Mouse (Mus musculus) hindbrain, embryonic 11.5 days (tissue): Measurements from ENCODE around the gene Fcho2. TPM values are rescaled to one million over a fixed set of nuclear protein-coding genes. Genes with fewer than 3 reads are reported as not detected.

Source experiments
- ATAC-seq: fragments of 200-750 bp; cut with Nextera tagmentation; 2 replicates; pipeline ENCODE4 v1.8.0; 2017; ENCODE audit warnings: mild to moderate bottlenecking, moderate TSS enrichment, moderate library complexity; ENCODE audit not compliant: low FRiP score
- DNase-seq: peaks from one replicate; pipeline ENCODE4 v3.0.0-alpha.2; 2015; ENCODE audit warnings: low spot score
- H3K27ac ChIP-seq: fragments of 300-500 bp; sonication (generic); 2 replicates; pipeline ENCODE4 v1.5.1; 2014; ENCODE audit warnings: mild to moderate bottlenecking, low read depth, low read length
- H3K27me3 ChIP-seq: fragments of 300-500 bp; sonication (generic); 2 replicates; pipeline ENCODE4 v1.6.1; 2014; ENCODE audit warnings: mild to moderate bottlenecking, low read length, moderate library complexity, mixed read lengths; ENCODE audit not compliant: control insufficient read depth, insufficient read depth
- H3K36me3 ChIP-seq: fragments of 300-500 bp; sonication (generic); 2 replicates; pipeline ENCODE4 v1.6.1; 2014; ENCODE audit warnings: mild to moderate bottlenecking, low read length, moderate library complexity, mixed read lengths; ENCODE audit not compliant: control insufficient read depth, insufficient read depth
- H3K4me1 ChIP-seq: fragments of 300-500 bp; sonication (generic); replicated peaks from 2 replicates; pipeline ENCODE4 v1.6.1; 2014; ENCODE audit warnings: low read length, mixed read lengths; ENCODE audit not compliant: control insufficient read depth, insufficient read depth
- H3K4me2 ChIP-seq: fragments of 300-500 bp; sonication (generic); replicated peaks from 2 replicates; pipeline ENCODE4 v1.6.1; 2014; ENCODE audit warnings: mild to moderate bottlenecking, low read depth, low read length
- H3K4me3 ChIP-seq: fragments of 300-500 bp; sonication (generic); 2 replicates; pipeline ENCODE4 v1.5.1; 2014; ENCODE audit warnings: low read depth, low read length
- H3K9ac ChIP-seq: fragments of 300-500 bp; sonication (generic); 2 replicates; pipeline ENCODE4 v1.6.1; 2014; ENCODE audit warnings: low read depth, low read length
- H3K9me3 ChIP-seq: fragments of 300-500 bp; sonication (generic); 2 replicates; pipeline ENCODE4 v1.6.1; 2016; ENCODE audit warnings: low read length; ENCODE audit not compliant: control insufficient read depth
- WGBS: fragments of 180-500 bp; shearing (Covaris S2); extraction: QIAGEN DNeasy Blood & Tissue Kit; methylation state at CpG from one replicate; pipeline ENCODE4 v1.1.7; 2014; 5-methylcytosine and 5-hydroxymethylcytosine counted together
- polyA plus RNA-seq: library from polyadenylated mRNA; unstranded; fragments of >200 nt; fragmentation: Nextera tagmentation; extraction: Ambion mirVana; gene quantifications from 2 replicates; pipeline ENCODE4 v1.2.1, GENCODE M21; 2014

Gene Fcho2
- polyA plus RNA-seq, 1 experiment from 2014 or later: 35.5 TPM

- H3K4me2 ChIP-seq: peak overlapping the region; percentile 54
- H3K4me1 ChIP-seq: no peaks in the 10 kb centered on the region
- H3K27me3 ChIP-seq: no peaks in the 10 kb centered on the region
- no peaks in the 10 kb centered on the region for H3K9me3 ChIP-seq
- 34% methylated on average over 12 of the region's 12 CpGs for WGBS
- H3K4me3 ChIP-seq: peak overlapping the region; percentile 89
- DNase-seq (peak; percentile 34), ATAC-seq (no peak)
- H3K9ac ChIP-seq: peak overlapping the region; percentile 93; the same call in 1 of the 2 replicates
- H3K27ac ChIP-seq: no peak overlapping the region
- H3K36me3 ChIP-seq: no peaks in the 10 kb centered on the region
Observed at GRCm38 (mm10) chr13:98813596-98814274, 1.5 kb downstream of the Fcho2 start.

GRCm38 (mm10) chr13:98813167-98813566, 2.1 kb downstream of the Fcho2 start:
- no peak overlapping the region for H3K4me3 ChIP-seq
- no peak overlapping the region for H3K27ac ChIP-seq
- H3K9me3 ChIP-seq: no peaks in the 10 kb centered on the region
- no peak for DNase-seq
- no peaks in the 10 kb centered on the region for H3K4me1 ChIP-seq
- no peaks in the 10 kb centered on the region for H3K36me3 ChIP-seq
- H3K4me2 ChIP-seq: no peak overlapping the region
- ATAC-seq: no peak
- WGBS: 73% methylated on average over 2 of the region's 2 CpGs
- no peak overlapping the region for H3K9ac ChIP-seq
- no peaks in the 10 kb centered on the region for H3K27me3 ChIP-seq

GRCm38 (mm10) chr13:98812285-98812684, 3.0 kb downstream of the Fcho2 start:
- DNase-seq: no peak
- Histone ChIP-seq H3K4me2 (no peak overlapping the region), H3K9me3 (no peaks in the 10 kb centered on the region), H3K9ac (no peak overlapping the region), H3K27ac (no peak overlapping the region), H3K4me3 (no peak overlapping the region), H3K27me3 (no peaks in the 10 kb centered on the region), H3K36me3 (no peaks in the 10 kb centered on the region), H3K4me1 (no peaks in the 10 kb centered on the region)
- 70% methylated on average over 4 of the region's 4 CpGs for WGBS
- no peak for ATAC-seq

DNA sequence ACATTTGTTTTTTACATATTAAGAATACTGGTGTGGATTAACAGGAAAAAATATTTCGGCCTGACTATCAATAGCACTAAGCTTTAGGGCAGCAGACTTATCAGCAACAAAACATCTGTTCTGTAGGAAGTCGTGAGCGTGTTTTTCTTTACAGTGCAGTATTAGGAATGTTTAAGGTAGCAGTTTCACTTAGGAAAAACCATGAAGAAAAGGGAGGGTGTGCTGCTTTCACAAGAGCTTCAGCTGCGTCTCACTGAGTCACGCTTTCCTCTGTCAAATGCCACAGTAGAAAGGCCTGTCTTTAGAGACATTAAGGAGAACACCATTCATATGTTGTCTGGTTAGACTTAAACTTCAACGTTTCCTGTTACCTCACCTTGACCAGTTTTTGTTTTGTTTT, 5.1 kb downstream of the Fcho2 start:
- Histone ChIP-seq H3K27ac (no peak overlapping the region), H3K9me3 (no peaks in the 10 kb centered on the region), H3K36me3 (no peaks in the 10 kb centered on the region), H3K4me1 (no peaks in the 10 kb centered on the region), H3K4me3 (no peak overlapping the region), H3K9ac (no peak overlapping the region), H3K27me3 (no peaks in the 10 kb centered on the region), H3K4me2 (no peak overlapping the region)
- no peak for DNase-seq
- 77% methylated on average over 6 of the region's 6 CpGs for WGBS
- ATAC-seq: no peak

- ATAC-seq: no peak
- Histone ChIP-seq H3K36me3 (no peaks in the 10 kb centered on the region), H3K4me3 (no peak overlapping the region), H3K4me2 (no peak overlapping the region), H3K27ac (no peak overlapping the region), H3K4me1 (no peaks in the 10 kb centered on the region), H3K9ac (no peak overlapping the region), H3K9me3 (no peaks in the 10 kb centered on the region), H3K27me3 (no peaks in the 10 kb centered on the region)
- 97% methylated on average over 1 of the region's 1 CpGs for whole genome bisulfite sequencing
- no peak for DNase-seq
Observed at GRCm38 (mm10) chr13:98809087-98809486, 6.2 kb downstream of the Fcho2 start.

- Histone ChIP-seq H3K4me2 (no peak overlapping the region), H3K9me3 (no peaks in the 10 kb centered on the region), H3K27me3 (no peaks in the 10 kb centered on the region), H3K36me3 (no peaks in the 10 kb centered on the region), H3K4me3 (no peak overlapping the region), H3K4me1 (no peaks in the 10 kb centered on the region), H3K9ac (no peak overlapping the region), H3K27ac (no peak overlapping the region)
- no peak for DNase-seq
- no peak for ATAC-seq
- 94% methylated on average over 1 of the region's 1 CpGs for WGBS
Observed at GRCm38 (mm10) chr13:98804480-98804879, 10.8 kb downstream of the Fcho2 start.

- WGBS: 85% methylated on average over 4 of the region's 4 CpGs
- no peaks in the 10 kb centered on the region for H3K4me1 ChIP-seq
- H3K4me2 ChIP-seq: no peak overlapping the region
- no peaks in the 10 kb centered on the region for H3K27me3 ChIP-seq
- no peak overlapping the region for H3K4me3 ChIP-seq
- ATAC-seq (no peak), DNase-seq (no peak)
- H3K27ac ChIP-seq: no peak overlapping the region
- no peaks in the 10 kb centered on the region for H3K9me3 ChIP-seq
- H3K9ac ChIP-seq: no peak overlapping the region
- H3K36me3 ChIP-seq: 0 out of 2 replicates have a peak, but pooled peaks cover 3% of the 10 kb centered on the region
Observed at GRCm38 (mm10) chr13:98803699-98804098, 11.6 kb downstream of the Fcho2 start.

- no peaks in the 10 kb centered on the region for H3K4me1 ChIP-seq
- H3K27ac ChIP-seq: no peak overlapping the region
- H3K9ac ChIP-seq: no peak overlapping the region
- no peak for DNase-seq
- H3K27me3 ChIP-seq: no peaks in the 10 kb centered on the region
- no peaks in the 10 kb centered on the region for H3K9me3 ChIP-seq
- 87% methylated on average over 3 of the region's 3 CpGs for WGBS
- 0 out of 2 replicates have a peak, but pooled peaks cover 3% of the 10 kb centered on the region for H3K36me3 ChIP-seq
- ATAC-seq: no peak
- H3K4me3 ChIP-seq: no peak overlapping the region
- no peak overlapping the region for H3K4me2 ChIP-seq
Observed at GRCm38 (mm10) chr13:98802957-98803356, 12.3 kb downstream of the Fcho2 start.

DNA sequence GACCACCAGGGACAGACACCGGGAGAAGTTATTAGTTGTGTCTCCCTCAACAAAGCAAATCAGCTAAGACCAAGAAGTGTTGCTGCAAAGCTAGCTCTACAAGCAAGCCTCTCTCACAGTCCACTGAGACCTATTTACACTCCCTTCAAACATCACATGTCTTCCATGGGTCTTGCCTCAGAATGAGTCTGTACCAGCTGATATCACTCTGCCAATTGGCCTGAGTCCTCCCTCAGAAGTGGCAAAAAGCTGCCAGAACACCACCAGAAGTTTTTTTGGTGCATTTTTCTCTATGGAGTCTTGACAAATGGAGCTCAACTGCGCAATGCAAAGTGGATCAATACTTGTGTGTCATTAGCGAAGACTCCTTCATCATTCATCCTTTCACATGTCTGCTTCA, 19.7 kb downstream of the Fcho2 start:
- H3K4me3 ChIP-seq: no peak overlapping the region
- DNase-seq (no peak), ATAC-seq (no peak)
- no peak overlapping the region for H3K4me2 ChIP-seq
- 94% methylated on average over 3 of the region's 3 CpGs for WGBS
- no peaks in the 10 kb centered on the region for H3K4me1 ChIP-seq
- no peaks in the 10 kb centered on the region for H3K9me3 ChIP-seq
- H3K9ac ChIP-seq: no peak overlapping the region
- H3K36me3 ChIP-seq: 0 out of 2 replicates have a peak, but pooled peaks cover 3% of the 10 kb centered on the region
- H3K27ac ChIP-seq: no peak overlapping the region
- H3K27me3 ChIP-seq: no peaks in the 10 kb centered on the region
